Mouse (Mus musculus): ENCODE measurements around the gene Camta2.

DNA sequence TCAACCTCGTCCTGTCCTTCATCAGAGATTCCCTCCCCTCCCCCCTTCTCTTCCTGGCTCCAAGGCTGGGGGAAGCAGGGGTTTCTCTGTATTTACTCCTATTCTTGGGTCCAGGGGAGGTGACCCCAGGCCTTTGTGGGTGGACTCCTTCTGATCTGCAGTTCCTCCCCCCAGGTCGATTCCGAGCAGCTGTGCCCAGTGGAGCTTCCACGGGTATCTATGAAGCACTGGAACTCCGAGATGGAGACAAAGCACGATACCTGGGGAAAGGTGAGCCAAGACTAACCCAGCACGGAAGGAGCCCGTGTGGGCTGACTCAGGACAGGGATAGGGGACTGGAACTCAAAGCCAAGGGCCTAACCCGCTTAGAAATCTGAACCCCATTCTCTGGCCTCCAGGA, 29.9 kb downstream of the Camta2 start:
- TF ChIP-seq CTCF (IDR thresholded peaks at IDR 0.05; ENCODE audit: low read depth) (no peak), EP300 (optimal IDR thresholded peaks at IDR 0.05) (no peak)
